ENCODE assay signal across 8 mouse cellular contexts in genomic region chr10:24835702-24836342, GRCm38 (mm10). TPM values are rescaled to one million over a fixed set of nuclear protein-coding genes. Genes with fewer than 3 reads are reported as not detected.
A peak's percentile ranks its signal among the peaks of the same experiment; 100 is the strongest.
DNase-seq lines count a peak whose midpoint lies in the region; ATAC-seq and TF ChIP-seq lines count a peak whose summit lies in the region.

No protein-coding gene starts in this region.

- 24% methylated on average over 12 of the region's 12 CpGs for WGBS in hindbrain, embryonic 10.5 days
- 8% methylated on average over 12 of the region's 12 CpGs for WGBS in limb, embryonic 14.5 days
- WGBS in stomach, embryonic 15.5 days: 25% methylated on average over 12 of the region's 12 CpGs

- H3K27ac ChIP-seq in hindbrain, embryonic 10.5 days: peak overlapping the region; percentile 86
- no peak overlapping the region; the same call in 1 of the 2 replicates for H3K27ac ChIP-seq in limb, embryonic 14.5 days (replicated peaks; ENCODE audit: low read depth, low read length)
- no peak overlapping the region for H3K27ac ChIP-seq in stomach, embryonic 15.5 days

- H3K27me3 ChIP-seq in hindbrain, embryonic 10.5 days (ENCODE audit: insufficient read depth, poor library complexity, severe bottlenecking): no peaks in the 10 kb centered on the region
- H3K27me3 ChIP-seq in limb, embryonic 14.5 days (ENCODE audit: control insufficient read depth, insufficient read depth, low read length): no peaks in the 10 kb centered on the region
- H3K27me3 ChIP-seq in stomach, embryonic 15.5 days (replicated peaks): no peaks in the 10 kb centered on the region

- peak; percentile 66 for DNase-seq in 3T3-L1 (ENCODE audit: low read depth, low spot score)
- DNase-seq in embryo, embryonic 11 days: peak; percentile 69
- peak; percentile 36 for DNase-seq in hindbrain, embryonic 10.5 days (ENCODE audit: low spot score)
- peak; percentile 29 for DNase-seq in limb, embryonic 14.5 days (ENCODE audit: low spot score)
- no peak for DNase-seq in thymus, postnatal 10 days (ENCODE audit: low spot score in 2 of 2)
- DNase-seq in cerebellum, adult 11-12 months: no peak

- TF ChIP-seq POLR2A in limb, embryonic 14.5 days (IDR thresholded peaks at IDR 0.05; ENCODE audit: borderline replicate concordance, extremely low read depth, insufficient read depth, insufficient read length): no peak

- H3K9ac ChIP-seq in limb, embryonic 14.5 days (ENCODE audit: low read depth, low read length, severe bottlenecking): peak overlapping the region; percentile 29; the same call in 1 of the 2 replicates
- no peak overlapping the region for H3K9ac ChIP-seq in stomach, embryonic 15.5 days

- H3K4me2 ChIP-seq in limb, embryonic 14.5 days (replicated peaks; ENCODE audit: low read depth, low read length, severe bottlenecking): peak overlapping the region; percentile 30
- peak overlapping the region; percentile 42 for H3K4me2 ChIP-seq in stomach, embryonic 15.5 days

- peak overlapping the region; percentile 40 for H3K4me3 ChIP-seq in hindbrain, embryonic 10.5 days
- peak overlapping the region; percentile 18 for H3K4me3 ChIP-seq in limb, embryonic 14.5 days (replicated peaks; ENCODE audit: low read length)
- H3K4me3 ChIP-seq in stomach, embryonic 15.5 days (replicated peaks): peak overlapping the region; percentile 23; the same call in 1 of the 2 replicates

- peaks cover 4% of the 10 kb centered on the region; the same call in 1 of the 2 replicates for H3K9me3 ChIP-seq in hindbrain, embryonic 10.5 days
- no peaks in the 10 kb centered on the region for H3K9me3 ChIP-seq in limb, embryonic 14.5 days (ENCODE audit: control insufficient read depth, low read length)
- H3K9me3 ChIP-seq in stomach, embryonic 15.5 days: no peaks in the 10 kb centered on the region

- no peaks in the 10 kb centered on the region for H3K36me3 ChIP-seq in hindbrain, embryonic 10.5 days
- no peaks in the 10 kb centered on the region for H3K36me3 ChIP-seq in limb, embryonic 14.5 days (ENCODE audit: control insufficient read depth, insufficient read depth, low read length)
- H3K36me3 ChIP-seq in stomach, embryonic 15.5 days: no peaks in the 10 kb centered on the region

- ATAC-seq in limb, embryonic 14.5 days (ENCODE audit: low FRiP score, low read depth): peak; percentile 37; the same call in 1 of the 2 replicates
- peak; percentile 58; the same call in 1 of the 2 replicates for ATAC-seq in stomach, embryonic 15.5 days (ENCODE audit: insufficient read depth, low FRiP score, low read depth)
- no peak for ATAC-seq in CD4-positive, CD25-positive, alpha-beta regulatory T cell, adult 4 months

- H3K4me1 ChIP-seq in hindbrain, embryonic 10.5 days (replicated peaks): peaks cover 29% of the 10 kb centered on the region
- peaks cover 10% of the 10 kb centered on the region for H3K4me1 ChIP-seq in limb, embryonic 14.5 days (ENCODE audit: control insufficient read depth, insufficient read depth, low read length)
- H3K4me1 ChIP-seq in stomach, embryonic 15.5 days: peaks cover 4% of the 10 kb centered on the region; the same call in 1 of the 2 replicates

RNA-seq across cellular contexts. Expression of gene Enpp3, which starts 6.8 kb away (rescaled TPM):
- 3.9 and 7.5 TPM in 2 replicates for polyA plus RNA-seq in hindbrain, embryonic 10.5 days (2016; fragmentation: Nextera tagmentation; extraction: Ambion mirVana)
- polyA plus RNA-seq in limb, embryonic 14.5 days (2012; rRNA removed): 4.5 and 6.0 TPM in 2 replicates
- 6.9 and 8.0 TPM in 2 replicates for polyA plus RNA-seq in limb, embryonic 14.5 days (2014; fragmentation: Nextera tagmentation; extraction: Ambion mirVana)
- polyA plus RNA-seq in stomach, embryonic 15.5 days (2015; fragmentation: Nextera tagmentation; extraction: Ambion mirVana): 6.9 and 9.5 TPM in 2 replicates
- polyA plus RNA-seq in CD4-positive, CD25-positive, alpha-beta regulatory T cell, adult 4 months (2017; shearing (Covaris generic)): under 1 TPM; 0.18 to 0.23 TPM

RNA-seq across cellular contexts. Expression of gene Med23, which starts 34.0 kb away (rescaled TPM):
- 23.4 and 26.7 TPM in 2 replicates for polyA plus RNA-seq in hindbrain, embryonic 10.5 days (2016; fragmentation: Nextera tagmentation; extraction: Ambion mirVana)
- 40.7 and 47.7 TPM in 2 replicates for polyA plus RNA-seq in limb, embryonic 14.5 days (2012; rRNA removed)
- polyA plus RNA-seq in limb, embryonic 14.5 days (2014; fragmentation: Nextera tagmentation; extraction: Ambion mirVana): 23.6 and 25.7 TPM in 2 replicates
- polyA plus RNA-seq in stomach, embryonic 15.5 days (2015; fragmentation: Nextera tagmentation; extraction: Ambion mirVana): 15.0 and 18.2 TPM in 2 replicates
- 10 to 100 TPM; 18.9 to 31.7 TPM for polyA plus RNA-seq in CD4-positive, CD25-positive, alpha-beta regulatory T cell, adult 4 months (2017; shearing (Covaris generic))

Comparison
In these comparisons a context has a peak if more than half of its experiments do, and no peak if none do; other contexts are left out.
1. DNase-seq: peak in 3T3-L1 (single experiment), embryo, embryonic 11 days (single experiment), hindbrain, embryonic 10.5 days (single experiment) and limb, embryonic 14.5 days (single experiment); none in thymus, postnatal 10 days (0 of 2) and cerebellum, adult 11-12 months (single experiment).
2. Peak in every context shown above with its lines, with median percentiles within 50 percentile points of each other: H3K4me3 ChIP-seq.